ENCODE assay signal across 9 mouse cellular contexts in genomic region chr6:87466221-87466620, GRCm38 (mm10). TPM values are rescaled to one million over a fixed set of nuclear protein-coding genes. Genes with fewer than 3 reads are reported as not detected.
DNase-seq lines count a peak whose midpoint lies in the region; ATAC-seq and TF ChIP-seq lines count a peak whose summit lies in the region.
"Had no signal": no experiment of that assay in that cellular context is flagged by ENCODE, and none has a peak within 500 bp of the region (broad histone marks: within the 10 kb centered on the region; RNA-seq: fewer than 3 reads in every experiment).

No protein-coding gene starts in this region.

- dilution Hi-C loops in CH12.LX (cut with MboI; ENCODE audit: extremely low pct_ligation_motif_present, extremely low pct_unique_long_range_greater_than_20kb, low sequenced_read_pairs): no loop called here

- H3K27ac ChIP-seq in CH12.LX (ENCODE audit: insufficient read depth, low read depth): no peak overlapping the region
- H3K27ac ChIP-seq in forebrain, embryonic 10.5 days: peak overlapping the region; percentile 68; the same call in 1 of the 2 replicates
- H3K27ac ChIP-seq in heart, embryonic 16.5 days (ENCODE audit: low read length): no peak overlapping the region
- H3K27ac ChIP-seq in lung, embryonic 15.5 days: no peak overlapping the region

- TF ChIP-seq POLR2A in CH12.LX (IDR thresholded peaks at IDR 0.05; ENCODE audit: low read depth, low read length): no peak
- no peak for TF ChIP-seq POLR2A in brain, embryonic 14.5 days (IDR thresholded peaks at IDR 0.05; ENCODE audit: borderline replicate concordance, extremely low read depth, insufficient read depth, insufficient read length, poor library complexity, severe bottlenecking)

- TF ChIP-seq CTCF in CH12.LX (conservative IDR thresholded peaks at IDR 0.05 in 1 of 2, IDR thresholded peaks at IDR 0.05 in 1 of 2; ENCODE audit: low read depth in 2 of 2, low read length in 2 of 2): peak; percentile 88 to 91
- TF ChIP-seq CTCF in brain, embryonic 14.5 days (IDR thresholded peaks at IDR 0.05; ENCODE audit: borderline replicate concordance, extremely low read depth, insufficient read depth, insufficient read length): peak; percentile 96

- in situ Hi-C loops in CH12.LX (cut with MboI; ENCODE audit: low pct_ligation_motif_present, low pct_unique_long_range_greater_than_20kb, low sequenced_read_pairs): loop anchor here (10.0 to 25.0 kb wide), 2 partner anchors 49 to 196 kb away; partner anchors contain the start of gene Aplf

- DNase-seq in CH12.LX (ENCODE audit: extremely low read depth): peak; percentile 69
- DNase-seq in brain, embryonic 14.5 days (ENCODE audit: low read depth): peak; percentile 78
- DNase-seq in forebrain, embryonic 10.5 days (ENCODE audit: extremely low spot score, low spot score): peak; percentile 75
- peak; percentile 77 to 80 for DNase-seq in kidney, postnatal 25 days
- peak; percentile 65 for DNase-seq in ovary, postnatal 14 days (ENCODE audit: low spot score)
- DNase-seq in thymus, postnatal 14 days: peak; percentile 75

- no peaks in the 10 kb centered on the region for H3K9me3 ChIP-seq in CH12.LX (replicated peaks; ENCODE audit: low read length)
- no peaks in the 10 kb centered on the region for H3K9me3 ChIP-seq in forebrain, embryonic 10.5 days
- no peaks in the 10 kb centered on the region for H3K9me3 ChIP-seq in heart, embryonic 16.5 days (replicated peaks; ENCODE audit: control insufficient read depth, low read length)
- H3K9me3 ChIP-seq in lung, embryonic 15.5 days: no peaks in the 10 kb centered on the region

- WGBS in forebrain, embryonic 10.5 days: 16% methylated on average over 12 of the region's 12 CpGs
- 19% methylated on average over 12 of the region's 12 CpGs for WGBS in heart, embryonic 16.5 days
- WGBS in lung, embryonic 15.5 days: 16% methylated on average over 12 of the region's 12 CpGs

- no peak overlapping the region for H3K4me2 ChIP-seq in CH12.LX (ENCODE audit: insufficient read depth, low read depth, poor library complexity, severe bottlenecking)
- H3K4me2 ChIP-seq in heart, embryonic 16.5 days (ENCODE audit: low read depth, low read length): peak overlapping the region; percentile 31
- H3K4me2 ChIP-seq in lung, embryonic 15.5 days: peak overlapping the region; percentile 44

- H3K36me3 ChIP-seq in CH12.LX (replicated peaks in 1 of 2; ENCODE audit: control insufficient read depth in 1 of 2, insufficient read depth in 1 of 2, low read length in 1 of 2): peaks cover 73 to 92% of the 10 kb centered on the region in 2 experiments
- no peaks in the 10 kb centered on the region for H3K36me3 ChIP-seq in forebrain, embryonic 10.5 days (replicated peaks)
- H3K36me3 ChIP-seq in heart, embryonic 16.5 days (ENCODE audit: control insufficient read depth, insufficient read depth): no peaks in the 10 kb centered on the region; the same call in 1 of the 2 replicates
- H3K36me3 ChIP-seq in lung, embryonic 15.5 days: no peaks in the 10 kb centered on the region

- no peaks in the 10 kb centered on the region for H3K27me3 ChIP-seq in CH12.LX (replicated peaks)
- H3K27me3 ChIP-seq in forebrain, embryonic 10.5 days (ENCODE audit: poor library complexity, severe bottlenecking): no peaks in the 10 kb centered on the region
- H3K27me3 ChIP-seq in heart, embryonic 16.5 days (ENCODE audit: control insufficient read depth, insufficient read depth, low read length): peaks cover 16% of the 10 kb centered on the region; the same call in 1 of the 2 replicates
- no peaks in the 10 kb centered on the region for H3K27me3 ChIP-seq in lung, embryonic 15.5 days

- no peak for ATAC-seq in heart, embryonic 16.5 days (replicated peaks; ENCODE audit: extremely low read depth, insufficient read depth, low FRiP score)
- ATAC-seq in lung, embryonic 15.5 days (ENCODE audit: borderline replicate concordance, extremely low read depth, low FRiP score, low TSS enrichment): no peak

- H3K79me2 ChIP-seq in CH12.LX (replicated peaks; ENCODE audit: control insufficient read depth, extremely low read depth, insufficient read depth, poor library complexity, severe bottlenecking): no peaks in the 10 kb centered on the region

- H3K4me1 ChIP-seq in CH12.LX (ENCODE audit: control insufficient read depth in 1 of 2, insufficient read depth in 2 of 2): peaks cover 0 to 13% of the 10 kb centered on the region in 2 experiments; a peak in 2 of 4 replicates
- peaks cover 6% of the 10 kb centered on the region for H3K4me1 ChIP-seq in forebrain, embryonic 10.5 days
- peaks cover 7% of the 10 kb centered on the region for H3K4me1 ChIP-seq in heart, embryonic 16.5 days (ENCODE audit: control insufficient read depth, insufficient read depth, low read length)
- peaks cover 5% of the 10 kb centered on the region; the same call in 1 of the 2 replicates for H3K4me1 ChIP-seq in lung, embryonic 15.5 days

- no peak for TF ChIP-seq EP300 in CH12.LX (IDR thresholded peaks at IDR 0.05; ENCODE audit: low read length)

- no peak overlapping the region for H3K4me3 ChIP-seq in CH12.LX (replicated peaks in 1 of 3; ENCODE audit: low read depth in 2 of 3, low read length in 2 of 3, poor library complexity in 1 of 3)
- peak overlapping the region; percentile 13 for H3K4me3 ChIP-seq in forebrain, embryonic 10.5 days
- no peak overlapping the region for H3K4me3 ChIP-seq in heart, embryonic 16.5 days (ENCODE audit: low read length)
- H3K4me3 ChIP-seq in lung, embryonic 15.5 days: no peak overlapping the region; the same call in 1 of the 2 replicates

- peak; percentile 72 for TF ChIP-seq RAD21 in CH12.LX (IDR thresholded peaks at IDR 0.05; ENCODE audit: low read depth, low read length)

- H3K9ac ChIP-seq in CH12.LX (ENCODE audit: insufficient read depth, low read depth): no peak overlapping the region
- H3K9ac ChIP-seq in heart, embryonic 16.5 days (ENCODE audit: low read length): 0 out of 2 replicates have a peak overlapping the region, but pooled peaks have one; percentile 14
- H3K9ac ChIP-seq in lung, embryonic 15.5 days: no peak overlapping the region

TF ChIP-seq in CH12.LX, 34 proteins besides CTCF, POLR2A, EP300 and RAD21:
- TF ChIP-seq ETS1 (conservative IDR thresholded peaks at IDR 0.05; ENCODE audit: low read depth, low read length) (no peak), ZC3H11A (IDR thresholded peaks at IDR 0.05; ENCODE audit: low read depth, low read length) (no peak; the same call in 1 of the 2 replicates), SMC3 (IDR thresholded peaks at IDR 0.05; ENCODE audit: low read depth, low read length) (peak; percentile 89), ELF1 (IDR thresholded peaks at IDR 0.05; ENCODE audit: low read depth, low read length) (no peak), NELFE (IDR thresholded peaks at IDR 0.05; ENCODE audit: low read depth, low read length) (0 out of 2 replicates have a peak, but pooled peaks have one; percentile 23), HCFC1 (IDR thresholded peaks at IDR 0.05; ENCODE audit: low read depth, low read length) (no peak)

RNA-seq across cellular contexts. Expression of gene Bmp10, which starts 37.4 kb away (rescaled TPM):
- total RNA-seq in CH12.LX (2012; rRNA removed) (not detected in 2 replicates), CH12.LX (2014; rRNA removed) (not detected in 2 replicates)
- not detected in 2 replicates for polyA plus RNA-seq in CH12.LX (2012; ENCODE audit: insufficient read length, low read depth)
- polyA plus RNA-seq in brain, embryonic 14.5 days (2012; rRNA removed): not detected in 2 replicates
- not detected in 2 replicates for polyA plus RNA-seq in forebrain, embryonic 10.5 days (2016; fragmentation: Nextera tagmentation; extraction: Ambion mirVana)
- 3.7 and 7.5 TPM in 2 replicates for polyA plus RNA-seq in heart, embryonic 16.5 days (2015; fragmentation: Nextera tagmentation; extraction: Ambion mirVana)
- polyA plus RNA-seq in lung, embryonic 15.5 days (2015; fragmentation: Nextera tagmentation; extraction: Ambion mirVana): 0.05 TPM in 2 replicates
- polyA plus RNA-seq: large intestine, adult 2 months had no signal
